In the genomic region with DNA sequence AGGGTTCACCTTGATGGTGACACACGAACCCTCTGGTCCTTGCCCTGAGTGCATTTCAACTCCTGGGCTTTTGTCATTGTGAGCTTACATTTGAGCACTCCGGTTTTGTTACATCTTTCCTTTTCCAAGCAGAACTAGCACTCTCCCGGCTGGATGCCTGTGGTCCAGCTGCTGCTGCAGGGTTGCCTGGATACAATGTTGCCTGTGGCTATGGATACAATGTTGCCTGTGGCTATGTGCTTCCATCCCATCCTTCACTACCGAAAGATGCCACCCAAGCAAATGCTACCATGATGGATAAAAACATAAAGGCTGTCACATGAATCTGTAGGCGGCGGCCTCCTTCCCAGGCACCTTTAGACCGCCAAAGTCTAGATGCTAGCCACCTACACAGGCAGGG, we compare ENCODE assay signal across 14 mouse cellular contexts. TPM values are rescaled to one million over a fixed set of nuclear protein-coding genes. Genes with fewer than 3 reads are reported as not detected.
"Had no signal": no experiment of that assay in that cellular context is flagged by ENCODE, and none has a peak within 500 bp of the region (broad histone marks: within the 10 kb centered on the region; RNA-seq: fewer than 3 reads in every experiment).

No protein-coding gene starts in this region.

- ATAC-seq: intestine, embryonic 15.5 days; liver, postnatal 0 days; lung, postnatal 0 days; midbrain, embryonic 15.5 days had no signal

- DNase-seq: kidney, adult 11 months; kidney, adult 8-10 months; kidney, postnatal 10 days; kidney, postnatal 36 days; left cerebral cortex, postnatal 4 days; liver, postnatal 0 days; lung, embryonic 14.5 days; retina, postnatal 1 day; thymus, postnatal 25 days had no signal

RNA-seq across cellular contexts. Expression of gene Jph4, which starts 9.8 kb away (rescaled TPM):
- total RNA-seq: megakaryocyte, adult 5-6 weeks had no signal
- polyA plus RNA-seq: liver, postnatal 0 days; macrophage had no signal
